Mouse (Mus musculus) heart, adult 2 months (tissue): Measurements from ENCODE around the gene Map3k5. TPM values are rescaled to one million over a fixed set of nuclear protein-coding genes. Genes with fewer than 3 reads are reported as not detected.

Experiments
- DNase-seq, 2 experiments: peaks; one replicate each; pipeline ENCODE4 v3.0.0; 2021
- H3K27ac ChIP-seq: fragments of 200-600 bp; 2 replicates; pipeline ENCODE4 v1.8.1; 2022
- H3K27me3 ChIP-seq: fragments of 200-500 bp; 2 replicates; pipeline ENCODE4 v1.6.1; 2012; ENCODE audit warnings: mild to moderate bottlenecking, low read length, inconsistent platforms, mixed read lengths; ENCODE audit not compliant: control insufficient read depth, insufficient read depth
- H3K36me3 ChIP-seq: fragments of 200-500 bp; 2 replicates; pipeline ENCODE4 v1.6.1; 2012; ENCODE audit warnings: low read length, inconsistent platforms; ENCODE audit not compliant: control insufficient read depth, insufficient read depth
- H3K4me1 ChIP-seq: fragments of 200-500 bp; 2 replicates; pipeline ENCODE4 v1.6.1; 2011; ENCODE audit warnings: low read length; ENCODE audit not compliant: control insufficient read depth, insufficient read depth
- H3K4me3 ChIP-seq: fragments of 200-600 bp; 2 replicates; pipeline ENCODE4 v1.8.1; 2022
- H3K79me2 ChIP-seq: fragments of 200-500 bp; replicated peaks from 2 replicates; pipeline ENCODE4 v1.6.1; 2012; ENCODE audit warnings: mild to moderate bottlenecking, inconsistent platforms, low read length, moderate library complexity, mixed read lengths; ENCODE audit not compliant: control insufficient read depth, insufficient read depth
- H3K9ac ChIP-seq: fragments of 200-500 bp; 2 replicates; pipeline ENCODE4 v1.6.1; 2012; ENCODE audit warnings: low read depth, mild to moderate bottlenecking, control low read depth, inconsistent platforms, low read length, mixed read lengths
- CTCF ChIP-seq: fragments of 200-600 bp; IDR thresholded peaks from 2 replicates; pipeline ENCODE4 v1.8.1; 2022; ENCODE audit warnings: antibody characterized with exemption, mild to moderate bottlenecking, moderate library complexity
- EP300 ChIP-seq: fragments of 200-500 bp; IDR thresholded peaks from 2 replicates; pipeline ENCODE4 v1.6.1; 2011; ENCODE audit warnings: low read depth, low read length, control low read depth; ENCODE audit not compliant: insufficient read depth
- POLR2A ChIP-seq: fragments of 200-500 bp; IDR thresholded peaks from 2 replicates; pipeline ENCODE4 v1.6.1; 2011; ENCODE audit warnings: mild to moderate bottlenecking, low read depth, low read length, control low read depth; ENCODE audit not compliant: insufficient read depth
- WGBS: fragments of 180-500 bp; shearing (Covaris S2); methylation state at CpG from one replicate; pipeline ENCODE4 v1.1.7; 2018; 5-methylcytosine and 5-hydroxymethylcytosine counted together
- intact Hi-C: fragments of 180-260 bp; cut with DNase I; formaldehyde crosslinking; loops from one replicate; pipeline ENCODE4 v1.15.1; 2025
- polyA plus RNA-seq: library from polyadenylated mRNA; depleted of rRNA; stranded (reverse); fragments of >200 nt; gene quantifications from 2 replicates; pipeline ENCODE4 v1.2.3, GENCODE M21; 2012; rRNA removed
- total RNA-seq, 2 experiments: library from RNA; stranded (reverse); gene quantifications; 2 replicates each; pipeline ENCODE4 v1.2.3; 2021

Map3k5 gene
- total and polyA plus RNA-seq, 3 experiments: 7.6 to 45.3 (median 42.6) TPM

- WGBS: 40% methylated on average over 11 of the region's 11 CpGs
- intact Hi-C loops: no loop called here
- TF ChIP-seq POLR2A (no peak), EP300 (no peak), CTCF (no peak)
Observed at GRCm38 (mm10) chr10:20181680-20182399, 247.6 kb downstream of the Map3k5 start.

GRCm38 (mm10) chr10:20184326-20184725 is 250.1 kb downstream of the Map3k5 start:
- H3K9ac ChIP-seq: no peak overlapping the region
- peak overlapping the region; percentile 5; the same call in 1 of the 2 replicates for H3K27ac ChIP-seq
- no peaks in the 10 kb centered on the region for H3K79me2 ChIP-seq
- no peaks in the 10 kb centered on the region for H3K36me3 ChIP-seq
- WGBS: 44% methylated on average over 4 of the region's 4 CpGs
- H3K27me3 ChIP-seq: no peaks in the 10 kb centered on the region
- H3K4me1 ChIP-seq: peaks cover 4% of the 10 kb centered on the region; the same call in 1 of the 2 replicates
- no peak for TF ChIP-seq POLR2A
- intact Hi-C loops: no loop called here
- H3K4me3 ChIP-seq: no peak overlapping the region
- no peak for DNase-seq

More at GRCm38 (mm10) chr10:20181680-20182399, 247.6 kb downstream of the Map3k5 start:
- Histone ChIP-seq H3K27ac (no peak overlapping the region), H3K36me3 (no peaks in the 10 kb centered on the region), H3K4me3 (no peak overlapping the region), H3K27me3 (no peaks in the 10 kb centered on the region), H3K4me1 (peaks cover 4% of the 10 kb centered on the region; the same call in 1 of the 2 replicates), H3K79me2 (no peaks in the 10 kb centered on the region), H3K9ac (no peak overlapping the region)
- DNase-seq: no peak

- H3K27ac ChIP-seq: peak overlapping the region; percentile 5
- no peak for TF ChIP-seq CTCF
- no peak for TF ChIP-seq POLR2A
- TF ChIP-seq EP300: no peak
- DNase-seq: no peak
Observed at GRCm38 (mm10) chr10:20185264-20185663, 251.0 kb downstream of the Map3k5 start.

GRCm38 (mm10) chr10:20185806-20186205 is 251.5 kb downstream of the Map3k5 start:
- TF ChIP-seq CTCF (no peak), EP300 (no peak), POLR2A (no peak)
- Histone ChIP-seq H3K4me3 (no peak overlapping the region), H3K4me1 (peaks cover 6% of the 10 kb centered on the region; the same call in 1 of the 2 replicates), H3K79me2 (no peaks in the 10 kb centered on the region), H3K9ac (no peak overlapping the region), H3K27me3 (no peaks in the 10 kb centered on the region), H3K27ac (peak overlapping the region; percentile 1), H3K36me3 (no peaks in the 10 kb centered on the region)
- DNase-seq: no peak
- WGBS: 87% methylated on average over 2 of the region's 2 CpGs
- intact Hi-C loops: no loop called here

More at GRCm38 (mm10) chr10:20185264-20185663, 251.0 kb downstream of the Map3k5 start:
- Histone ChIP-seq H3K36me3 (no peaks in the 10 kb centered on the region), H3K4me3 (no peak overlapping the region), H3K79me2 (no peaks in the 10 kb centered on the region), H3K4me1 (peaks cover 6% of the 10 kb centered on the region; the same call in 1 of the 2 replicates), H3K27me3 (no peaks in the 10 kb centered on the region), H3K9ac (no peak overlapping the region)
- intact Hi-C loops: no loop called here
- 60% methylated on average over 4 of the region's 4 CpGs for WGBS

GRCm38 (mm10) chr10:20186800-20187273 is 252.6 kb downstream of the Map3k5 start:
- Histone ChIP-seq H3K27ac (peak overlapping the region; percentile 28), H3K9ac (no peak overlapping the region), H3K36me3 (no peaks in the 10 kb centered on the region), H3K27me3 (no peaks in the 10 kb centered on the region), H3K4me3 (no peak overlapping the region), H3K4me1 (peaks cover 5% of the 10 kb centered on the region; the same call in 1 of the 2 replicates), H3K79me2 (no peaks in the 10 kb centered on the region)
- WGBS: 81% methylated on average over 5 of the region's 5 CpGs
- intact Hi-C loops: no loop called here
- DNase-seq: peak in 1 of 2 experiments; percentile 8
- TF ChIP-seq POLR2A (no peak), EP300 (no peak), CTCF (no peak)

- intact Hi-C loops: no loop called here
- WGBS: 70% methylated on average over 6 of the region's 6 CpGs
- Histone ChIP-seq H3K79me2 (no peaks in the 10 kb centered on the region), H3K9ac (no peak overlapping the region), H3K4me3 (no peak overlapping the region), H3K27ac (peak overlapping the region; percentile 53), H3K4me1 (peaks cover 4% of the 10 kb centered on the region; the same call in 1 of the 2 replicates), H3K27me3 (no peaks in the 10 kb centered on the region), H3K36me3 (no peaks in the 10 kb centered on the region)
- DNase-seq: no peak
- no peak for TF ChIP-seq POLR2A
- no peak for TF ChIP-seq CTCF
- no peak for TF ChIP-seq EP300
Observed at GRCm38 (mm10) chr10:20190139-20190747, 256.0 kb downstream of the Map3k5 start.

Other genes starting within 250 kb of the Map3k5 start
- not detected for gene Il20ra, start 221.9 kb upstream of the Map3k5 start, total RNA-seq
- gene Il20ra, start 221.9 kb upstream of the Map3k5 start, polyA plus RNA-seq: not detected in 2 replicates
- not detected for gene Slc35d3, start 83.0 kb upstream of the Map3k5 start, total RNA-seq
- gene Slc35d3, start 83.0 kb upstream of the Map3k5 start, polyA plus RNA-seq: 0.06 and 0.14 TPM in 2 replicates
- 10 to 100 TPM; 32.5 to 32.8 TPM for gene Pex7, start 26.8 kb upstream of the Map3k5 start, total RNA-seq
- 37.6 and 59.0 TPM in 2 replicates for gene Pex7, start 26.8 kb upstream of the Map3k5 start, polyA plus RNA-seq
- gene Map7, start 214.0 kb downstream of the Map3k5 start, total RNA-seq: 10 to 100 TPM; 17.9 to 19.3 TPM
- 5.8 and 6.6 TPM in 2 replicates for gene Map7, start 214.0 kb downstream of the Map3k5 start, polyA plus RNA-seq